Mouse (Mus musculus) liver, embryonic 15.5 days (tissue): Measurements from ENCODE around the gene Gm8439. TPM values are rescaled to one million over a fixed set of nuclear protein-coding genes. Genes with fewer than 3 reads are reported as not detected.
A peak's percentile ranks its signal among the peaks of the same experiment; 100 is the strongest.

Experiments used
- ATAC-seq: fragments of 200-750 bp; cut with Nextera tagmentation; 2 replicates; pipeline ENCODE4 v1.8.0; 2017; ENCODE audit warnings: moderate number of reproducible peaks, mild to moderate bottlenecking, moderate library complexity; ENCODE audit not compliant: insufficient read depth
- H3K27ac ChIP-seq: fragments of 300-500 bp; sonication (generic); replicated peaks from 2 replicates; pipeline ENCODE4 v1.5.1; 2015; ENCODE audit warnings: mild to moderate bottlenecking, inconsistent platforms
- H3K27me3 ChIP-seq: fragments of 300-500 bp; sonication (generic); 2 replicates; pipeline ENCODE4 v1.6.1; 2015; ENCODE audit warnings: mild to moderate bottlenecking, inconsistent platforms
- H3K36me3 ChIP-seq: fragments of 300-500 bp; sonication (generic); replicated peaks from 2 replicates; pipeline ENCODE4 v1.6.1; 2015; ENCODE audit warnings: moderate library complexity, mild to moderate bottlenecking, inconsistent platforms
- H3K4me1 ChIP-seq: fragments of 300-500 bp; sonication (generic); replicated peaks from 2 replicates; pipeline ENCODE4 v1.6.1; 2015; ENCODE audit warnings: inconsistent platforms
- H3K4me2 ChIP-seq: fragments of 300-500 bp; sonication (generic); 2 replicates; pipeline ENCODE4 v1.6.1; 2015; ENCODE audit warnings: moderate library complexity, mild to moderate bottlenecking, inconsistent platforms
- H3K4me3 ChIP-seq: fragments of 300-500 bp; sonication (generic); replicated peaks from 2 replicates; pipeline ENCODE4 v1.5.1; 2015; ENCODE audit warnings: mild to moderate bottlenecking, inconsistent platforms
- H3K9ac ChIP-seq: fragments of 300-500 bp; sonication (generic); 2 replicates; pipeline ENCODE4 v1.6.1; 2015; ENCODE audit warnings: moderate library complexity, mild to moderate bottlenecking, inconsistent platforms
- H3K9me3 ChIP-seq: fragments of 300-500 bp; sonication (generic); replicated peaks from 2 replicates; pipeline ENCODE4 v1.6.1; 2016; ENCODE audit warnings: inconsistent platforms
- WGBS: fragments of 180-500 bp; shearing (Covaris S2); methylation state at CpG from one replicate; pipeline ENCODE4 v1.1.7; 2015; ENCODE audit warnings: mixed read lengths; ENCODE audit not compliant: insufficient replicate concordance; 5-methylcytosine and 5-hydroxymethylcytosine counted together
- polyA plus RNA-seq: library from polyadenylated mRNA; unstranded; fragments of >200 nt; fragmentation: Nextera tagmentation; extraction: Ambion mirVana; gene quantifications from 2 replicates; pipeline ENCODE4 v1.2.1, GENCODE M21; 2015

Gene Gm8439
- polyA plus RNA-seq, result not detected in 2 replicates

- Histone ChIP-seq H3K4me1 (peaks cover 20% of the 10 kb centered on the region), H3K36me3 (no peaks in the 10 kb centered on the region), H3K27ac (no peak within 1 kb of the TSS), H3K9me3 (no peaks in the 10 kb centered on the region), H3K4me2 (0 out of 2 replicates have a peak within 1 kb of the TSS, but pooled peaks have one; percentile 16), H3K27me3 (peaks cover 14% of the 10 kb centered on the region; the same call in 1 of the 2 replicates), H3K4me3 (no peak within 1 kb of the TSS; the same call in 1 of the 2 replicates), H3K9ac (no peak within 1 kb of the TSS)
- 50% methylated on average over 4 of the region's 4 CpGs for WGBS
- no peak for ATAC-seq
These were observed at the start of gene Gm8439 for GRCm38 (mm10) chr4:120588445-120588844. Gm8439 (plus strand) TSS chr4:120588745.

- Histone ChIP-seq H3K9me3 (no peaks in the 10 kb centered on the region), H3K4me2 (no peak overlapping the region), H3K4me1 (no peaks in the 10 kb centered on the region), H3K4me3 (no peak overlapping the region), H3K27me3 (no peaks in the 10 kb centered on the region), H3K27ac (no peak overlapping the region), H3K9ac (no peak overlapping the region), H3K36me3 (peaks cover 96% of the 10 kb centered on the region)
- ATAC-seq, result no peak
- 62% methylated on average over 1 of the region's 1 CpGs for WGBS
These were observed 43.6 kb upstream of the Gm8439 start for GRCm38 (mm10) chr4:120544896-120545295.

- Histone ChIP-seq H3K4me2 (no peak overlapping the region), H3K36me3 (peaks cover 90% of the 10 kb centered on the region), H3K9ac (no peak overlapping the region), H3K27me3 (no peaks in the 10 kb centered on the region), H3K9me3 (no peaks in the 10 kb centered on the region), H3K27ac (no peak overlapping the region), H3K4me1 (no peaks in the 10 kb centered on the region), H3K4me3 (no peak overlapping the region)
- WGBS, result 80% methylated on average over 6 of the region's 6 CpGs
- ATAC-seq, result no peak
These were observed 32.0 kb upstream of the Gm8439 start for GRCm38 (mm10) chr4:120556592-120556991.

GRCm38 (mm10) chr4:120565726-120566125 is 22.8 kb upstream of the Gm8439 start:
- no peak for ATAC-seq
- Histone ChIP-seq H3K4me1 (peaks cover 34% of the 10 kb centered on the region), H3K27me3 (no peaks in the 10 kb centered on the region), H3K9me3 (no peaks in the 10 kb centered on the region), H3K36me3 (peaks cover 47% of the 10 kb centered on the region), H3K27ac (no peak overlapping the region), H3K4me3 (no peak overlapping the region), H3K4me2 (no peak overlapping the region), H3K9ac (no peak overlapping the region)
- WGBS, result 70% methylated on average over 2 of the region's 2 CpGs

GRCm38 (mm10) chr4:120568005-120568404 is 20.5 kb upstream of the Gm8439 start:
- 63% methylated on average over 5 of the region's 5 CpGs for WGBS
- peak overlapping the region; percentile 100 for H3K4me2 ChIP-seq

GRCm38 (mm10) chr4:120569025-120569424 is 19.5 kb upstream of the Gm8439 start:
- H3K4me3 ChIP-seq, result peak overlapping the region; percentile 88
- H3K27ac ChIP-seq, result peak overlapping the region; percentile 82; the same call in 1 of the 2 replicates

More at GRCm38 (mm10) chr4:120568005-120568404, 20.5 kb upstream of the Gm8439 start:
- Histone ChIP-seq H3K4me3 (peak overlapping the region; percentile 88), H3K27ac (0 out of 2 replicates have a peak overlapping the region, but pooled peaks have one; percentile 31), H3K9me3 (no peaks in the 10 kb centered on the region), H3K4me1 (peaks cover 42% of the 10 kb centered on the region), H3K9ac (no peak overlapping the region), H3K27me3 (no peaks in the 10 kb centered on the region), H3K36me3 (peaks cover 26% of the 10 kb centered on the region)
- no peak for ATAC-seq

GRCm38 (mm10) chr4:120569486-120570437 is 18.8 kb upstream of the Gm8439 start, which contains the start of gene Ctps:
Ctps (minus strand) TSS chr4:120570276.
- peak within 1 kb of the TSS; percentile 88 for H3K4me3 ChIP-seq
- peaks cover 8% of the 10 kb centered on the region for H3K36me3 ChIP-seq
- WGBS, result under 1% methylated on average over 85 of the region's 97 CpGs
- peak within 1 kb of the TSS; percentile 100 for H3K4me2 ChIP-seq
- peak; percentile 96 for ATAC-seq
- no peaks in the 10 kb centered on the region for H3K27me3 ChIP-seq
- no peaks in the 10 kb centered on the region for H3K9me3 ChIP-seq
- H3K9ac ChIP-seq, result peak within 1 kb of the TSS; percentile 86
- H3K27ac ChIP-seq, result peak within 1 kb of the TSS; percentile 82
- H3K4me1 ChIP-seq, result peaks cover 40% of the 10 kb centered on the region

More at GRCm38 (mm10) chr4:120569025-120569424, 19.5 kb upstream of the Gm8439 start:
- Histone ChIP-seq H3K4me2 (peak overlapping the region; percentile 100), H3K4me1 (peaks cover 42% of the 10 kb centered on the region), H3K9me3 (no peaks in the 10 kb centered on the region), H3K36me3 (peaks cover 15% of the 10 kb centered on the region), H3K27me3 (no peaks in the 10 kb centered on the region), H3K9ac (peak overlapping the region; percentile 86)
- 4% methylated on average over 4 of the region's 4 CpGs for WGBS
- ATAC-seq, result no peak

GRCm38 (mm10) chr4:120570438-120571069 is 18.0 kb upstream of the Gm8439 start:
- Histone ChIP-seq H3K9ac (peak overlapping the region; percentile 86), H3K36me3 (peaks cover 3% of the 10 kb centered on the region; the same call in 1 of the 2 replicates), H3K4me1 (peaks cover 38% of the 10 kb centered on the region), H3K27ac (peak overlapping the region; percentile 82), H3K4me2 (peak overlapping the region; percentile 100), H3K27me3 (no peaks in the 10 kb centered on the region), H3K9me3 (no peaks in the 10 kb centered on the region), H3K4me3 (peak overlapping the region; percentile 88)
- peak; percentile 58 for ATAC-seq
- WGBS, result 2% methylated on average over 27 of the region's 27 CpGs

- 60% methylated on average over 3 of the region's 3 CpGs for WGBS
- Histone ChIP-seq H3K27me3 (no peaks in the 10 kb centered on the region), H3K36me3 (0 out of 2 replicates have a peak, but pooled peaks cover 3% of the 10 kb centered on the region), H3K4me3 (peak overlapping the region; percentile 88), H3K4me1 (peaks cover 37% of the 10 kb centered on the region), H3K9ac (peak overlapping the region; percentile 86; the same call in 1 of the 2 replicates), H3K9me3 (no peaks in the 10 kb centered on the region), H3K27ac (no peak overlapping the region), H3K4me2 (peak overlapping the region; percentile 100)
- no peak for ATAC-seq
These were observed 17.5 kb upstream of the Gm8439 start for GRCm38 (mm10) chr4:120571070-120571464.

GRCm38 (mm10) chr4:120571691-120572090 is 16.9 kb upstream of the Gm8439 start:
- no peak overlapping the region for H3K4me2 ChIP-seq
- peaks cover 34% of the 10 kb centered on the region for H3K4me1 ChIP-seq
- H3K9ac ChIP-seq, result no peak overlapping the region
- H3K27ac ChIP-seq, result no peak overlapping the region
- WGBS, result 59% methylated on average over 3 of the region's 3 CpGs
- H3K36me3 ChIP-seq, result no peaks in the 10 kb centered on the region
- no peak for ATAC-seq
- no peaks in the 10 kb centered on the region for H3K9me3 ChIP-seq
- H3K27me3 ChIP-seq, result no peaks in the 10 kb centered on the region
- H3K4me3 ChIP-seq, result no peak overlapping the region
